Comparison of ENCODE assay signal across 7 mouse cellular contexts in genomic region chr12:72757086-72757485, GRCm38 (mm10). TPM values are rescaled to one million over a fixed set of nuclear protein-coding genes. Genes with fewer than 3 reads are reported as not detected.
A peak's percentile ranks its signal among the peaks of the same experiment; 100 is the strongest.
DNase-seq lines count a peak whose midpoint lies in the region; ATAC-seq and TF ChIP-seq lines count a peak whose summit lies in the region.

Gene Ppm1a (plus strand): TSS chr12:72757455.

- TF ChIP-seq CTCF in ES-Bruce4 (IDR thresholded peaks at IDR 0.05; ENCODE audit: low read depth, low read length), result no peak

- peaks cover 4% of the 10 kb centered on the region for H3K79me2 ChIP-seq in myocyte (ENCODE audit: control insufficient read depth, insufficient read depth)

- 5% methylated on average over 4 of the region's 4 CpGs for WGBS in embryonic facial prominence, embryonic 14.5 days
- WGBS in heart, embryonic 14.5 days, result 14% methylated on average over 4 of the region's 4 CpGs

- peaks cover 8% of the 10 kb centered on the region for H3K4me1 ChIP-seq in ES-Bruce4 (ENCODE audit: control insufficient read depth, insufficient read depth, low read length)
- H3K4me1 ChIP-seq in embryonic facial prominence, embryonic 14.5 days (ENCODE audit: control insufficient read depth, insufficient read depth, low read length), result no peaks in the 10 kb centered on the region
- H3K4me1 ChIP-seq in heart, embryonic 14.5 days (ENCODE audit: control insufficient read depth in 2 of 2, insufficient read depth in 2 of 2, low read length in 2 of 2), result peaks cover 3 to 14% of the 10 kb centered on the region in 2 experiments

- peak; percentile 62 for DNase-seq in 416B (ENCODE audit: low read depth)
- no peak for DNase-seq in embryonic facial prominence, embryonic 14.5 days (ENCODE audit: low spot score)
- no peak for DNase-seq in left cerebral cortex, postnatal 25 days (ENCODE audit: low spot score in 2 of 2)
- no peak for DNase-seq in right cerebral cortex, postnatal 10 days (ENCODE audit: low spot score in 2 of 2)

- no peaks in the 10 kb centered on the region for H3K36me3 ChIP-seq in ES-Bruce4 (ENCODE audit: control insufficient read depth, insufficient read depth, low read length, poor library complexity, severe bottlenecking)
- H3K36me3 ChIP-seq in embryonic facial prominence, embryonic 14.5 days (ENCODE audit: control insufficient read depth, insufficient read depth, low read length), result no peaks in the 10 kb centered on the region
- no peaks in the 10 kb centered on the region for H3K36me3 ChIP-seq in heart, embryonic 14.5 days (ENCODE audit: control insufficient read depth, insufficient read depth, low read length)
- H3K36me3 ChIP-seq in myocyte (ENCODE audit: control insufficient read depth, insufficient read depth), result no peaks in the 10 kb centered on the region

- H3K9ac ChIP-seq in ES-Bruce4 (ENCODE audit: low read depth, poor library complexity, severe bottlenecking), result no peak within 1 kb of the TSS
- H3K9ac ChIP-seq in embryonic facial prominence, embryonic 14.5 days (ENCODE audit: low read depth, low read length), result 0 out of 2 replicates have a peak within 1 kb of the TSS, but pooled peaks have one; percentile 11
- no peak within 1 kb of the TSS for H3K9ac ChIP-seq in heart, embryonic 14.5 days (ENCODE audit: low read length)

- H3ac ChIP-seq in myocyte (ENCODE audit: control insufficient read depth, insufficient read length), result no peak within 1 kb of the TSS

- no peak within 1 kb of the TSS for H3K4me2 ChIP-seq in embryonic facial prominence, embryonic 14.5 days (ENCODE audit: low read depth, low read length)
- H3K4me2 ChIP-seq in heart, embryonic 14.5 days (ENCODE audit: low read length), result no peak within 1 kb of the TSS
- H3K4me2 ChIP-seq in myocyte (ENCODE audit: low read depth), result peak within 1 kb of the TSS; percentile 21

- H3K27me3 ChIP-seq in ES-Bruce4 (ENCODE audit: control insufficient read depth, insufficient read depth, low read length, poor library complexity, severe bottlenecking) (no peaks in the 10 kb centered on the region), myocyte (ENCODE audit: control insufficient read depth, insufficient read depth, insufficient read length) (no peaks in the 10 kb centered on the region)
- no peaks in the 10 kb centered on the region for H3K27me3 ChIP-seq in embryonic facial prominence, embryonic 14.5 days (replicated peaks; ENCODE audit: control insufficient read depth, insufficient read depth, low read length)
- no peaks in the 10 kb centered on the region for H3K27me3 ChIP-seq in heart, embryonic 14.5 days (ENCODE audit: control insufficient read depth, insufficient read depth, low read length)

- peak within 1 kb of the TSS; percentile 73 for H3K27ac ChIP-seq in ES-Bruce4 (ENCODE audit: insufficient read depth, low read length)
- H3K27ac ChIP-seq in embryonic facial prominence, embryonic 14.5 days (replicated peaks; ENCODE audit: low read depth, low read length), result no peak within 1 kb of the TSS; the same call in 1 of the 2 replicates
- H3K27ac ChIP-seq in heart, embryonic 14.5 days (replicated peaks in 1 of 2; ENCODE audit: control insufficient read depth in 1 of 2, insufficient read depth in 1 of 2, low read depth in 2 of 2, low read length in 2 of 2), result no peak within 1 kb of the TSS

- TF ChIP-seq POLR2A in ES-Bruce4 (IDR thresholded peaks at IDR 0.05; ENCODE audit: insufficient read depth, low read length) (no peak), myocyte (IDR thresholded peaks at IDR 0.05; ENCODE audit: insufficient read length, low read depth) (no peak)

- H3K9me3 ChIP-seq in ES-Bruce4 (replicated peaks; ENCODE audit: control insufficient read depth, insufficient read depth, low read length, poor library complexity, severe bottlenecking), result no peaks in the 10 kb centered on the region
- H3K9me3 ChIP-seq in embryonic facial prominence, embryonic 14.5 days (ENCODE audit: control insufficient read depth, low read length), result no peaks in the 10 kb centered on the region
- H3K9me3 ChIP-seq in heart, embryonic 14.5 days (ENCODE audit: control insufficient read depth, low read length), result no peaks in the 10 kb centered on the region

- no peak for TF ChIP-seq EP300 in ES-Bruce4 (IDR thresholded peaks at IDR 0.05; ENCODE audit: insufficient read depth, low read depth, low read length)

- ATAC-seq in embryonic facial prominence, embryonic 14.5 days (ENCODE audit: low read depth), result no peak
- no peak for ATAC-seq in heart, embryonic 14.5 days (ENCODE audit: insufficient number of reproducible peaks, insufficient read depth, low FRiP score, low read depth)

- intact Hi-C loops in left cerebral cortex, postnatal 25 days (cut with DNase I), result no loop called here

- H3K4me3 ChIP-seq in ES-Bruce4 (ENCODE audit: low read depth, low read length) (no peak within 1 kb of the TSS), myocyte (no peak within 1 kb of the TSS)
- no peak within 1 kb of the TSS for H3K4me3 ChIP-seq in embryonic facial prominence, embryonic 14.5 days (ENCODE audit: low read depth, low read length)
- no peak within 1 kb of the TSS for H3K4me3 ChIP-seq in heart, embryonic 14.5 days (ENCODE audit: control insufficient read depth in 1 of 2, insufficient read depth in 1 of 2, low read depth in 1 of 2, low read length in 2 of 2)

TF ChIP-seq in myocyte, 11 proteins besides CTCF, POLR2A, EP300 and RAD21:
- TF ChIP-seq POLR2AphosphoS2 (IDR thresholded peaks at IDR 0.05; ENCODE audit: insufficient read length, low read depth) (no peak), MAX (IDR thresholded peaks at IDR 0.05; ENCODE audit: low read depth) (no peak), MYOD1 (IDR thresholded peaks at IDR 0.05; ENCODE audit: control insufficient read depth in 1 of 3, insufficient read length in 2 of 3, low read depth in 2 of 3) (no peak), SRF (IDR thresholded peaks at IDR 0.05; ENCODE audit: control insufficient read depth, insufficient read length, low read depth) (no peak), TCF12 (IDR thresholded peaks at IDR 0.05; ENCODE audit: insufficient read depth, poor library complexity, severe bottlenecking) (no peak), CEBPB (IDR thresholded peaks at IDR 0.05; ENCODE audit: insufficient read depth, poor library complexity, severe bottlenecking) (no peak), E2F4 (IDR thresholded peaks at IDR 0.05; ENCODE audit: insufficient read depth) (no peak), MYOG (IDR thresholded peaks at IDR 0.05; ENCODE audit: control insufficient read depth in 1 of 3, insufficient read depth in 1 of 3, insufficient read length in 2 of 3, low read depth in 2 of 3) (no peak)

RNA-seq across cellular contexts. Expression of gene Ppm1a, which starts in this region (rescaled TPM):
- polyA plus RNA-seq in ES-Bruce4 (2011; ENCODE audit: insufficient read depth, insufficient read length, low read depth, missing spikeins) (183 and 202 TPM in 2 replicates), myocyte (2012; fragmentation: generic; extraction: Trizol) (126 TPM)
- 82.5 and 84.3 TPM in 2 replicates for polyA plus RNA-seq in embryonic facial prominence, embryonic 14.5 days (2014; fragmentation: Nextera tagmentation; extraction: Ambion mirVana)
- 64.1 and 75.9 TPM in 2 replicates for polyA plus RNA-seq in heart, embryonic 14.5 days (2014; fragmentation: Nextera tagmentation; extraction: Ambion mirVana)
- total RNA-seq in left cerebral cortex, postnatal 25 days (2021), result 100 to 1,000 TPM; 318 to 320 TPM
